Comparison of ENCODE assay signal across 10 mouse cellular contexts in genomic region chr6:112879154-112879553, GRCm38 (mm10).
DNase-seq lines count a peak whose midpoint lies in the region; ATAC-seq and TF ChIP-seq lines count a peak whose summit lies in the region.
"Had no signal": no experiment of that assay in that cellular context is flagged by ENCODE, and none has a peak within 500 bp of the region (broad histone marks: within the 10 kb centered on the region; RNA-seq: fewer than 3 reads in every experiment).

No protein-coding gene starts in this region.

- no peak overlapping the region for H3K9ac ChIP-seq in forebrain, embryonic 14.5 days (ENCODE audit: low read length)
- no peak overlapping the region for H3K9ac ChIP-seq in midbrain, embryonic 15.5 days
- no peak overlapping the region for H3K9ac ChIP-seq in intestine, embryonic 16.5 days (ENCODE audit: low read depth, low read length)

- H3K4me3 ChIP-seq in layer of hippocampus, adult 2 months = no peak overlapping the region
- H3K4me3 ChIP-seq in forebrain, embryonic 14.5 days (ENCODE audit: low read depth, low read length) = no peak overlapping the region
- no peak overlapping the region for H3K4me3 ChIP-seq in midbrain, embryonic 15.5 days
- H3K4me3 ChIP-seq in intestine, embryonic 16.5 days (ENCODE audit: low read length) = no peak overlapping the region
- H3K4me3 ChIP-seq: myocyte had no signal

- no peak for ATAC-seq in forebrain, embryonic 14.5 days
- no peak for ATAC-seq in midbrain, embryonic 15.5 days (replicated peaks)
- no peak for ATAC-seq in intestine, embryonic 16.5 days

- peak overlapping the region; percentile 93 for H3K27ac ChIP-seq in layer of hippocampus, adult 2 months
- H3K27ac ChIP-seq in forebrain, embryonic 14.5 days (ENCODE audit: low read depth, low read length) = peak overlapping the region; percentile 88; the same call in 1 of the 2 replicates
- peak overlapping the region; percentile 83 for H3K27ac ChIP-seq in midbrain, embryonic 15.5 days
- H3K27ac ChIP-seq in intestine, embryonic 16.5 days (ENCODE audit: low read length) = no peak overlapping the region

- peaks cover 42% of the 10 kb centered on the region for H3K4me1 ChIP-seq in forebrain, embryonic 14.5 days (ENCODE audit: control insufficient read depth, insufficient read depth, low read length)
- H3K4me1 ChIP-seq in midbrain, embryonic 15.5 days = peaks cover 53% of the 10 kb centered on the region
- no peaks in the 10 kb centered on the region for H3K4me1 ChIP-seq in intestine, embryonic 16.5 days (ENCODE audit: control insufficient read depth, insufficient read depth, low read length)

- DNase-seq in layer of hippocampus, adult 2 months (ENCODE audit: low spot score in 2 of 2) = no peak
- no peak for DNase-seq in layer of hippocampus, postnatal 25 days (ENCODE audit: extremely low spot score in 1 of 2, low spot score in 1 of 2)
- peak; percentile 73 for DNase-seq in cerebellum, adult 9-11 months
- DNase-seq in forebrain, embryonic 14.5 days (ENCODE audit: low spot score) = peak; percentile 72
- DNase-seq in layer of hippocampus, adult 18-20 months (ENCODE audit: low spot score in 2 of 2) = no peak
- DNase-seq in gastrocnemius, postnatal 25 days = no peak
- DNase-seq: heart, postnatal 10 days had no signal

- no peak overlapping the region for H3K4me2 ChIP-seq in forebrain, embryonic 14.5 days (ENCODE audit: low read length)
- no peak overlapping the region for H3K4me2 ChIP-seq in midbrain, embryonic 15.5 days
- H3K4me2 ChIP-seq in intestine, embryonic 16.5 days (ENCODE audit: low read depth, low read length) = no peak overlapping the region

- H3K27me3 ChIP-seq in forebrain, embryonic 14.5 days (replicated peaks; ENCODE audit: control insufficient read depth, insufficient read depth, low read length) = no peaks in the 10 kb centered on the region
- no peaks in the 10 kb centered on the region for H3K27me3 ChIP-seq in midbrain, embryonic 15.5 days (replicated peaks)
- no peaks in the 10 kb centered on the region for H3K27me3 ChIP-seq in intestine, embryonic 16.5 days (replicated peaks; ENCODE audit: control insufficient read depth, insufficient read depth, low read length)

- no peak for TF ChIP-seq CTCF in layer of hippocampus, adult 2 months (conservative IDR thresholded peaks at IDR 0.05)

- H3K9me3 ChIP-seq in forebrain, embryonic 14.5 days (replicated peaks; ENCODE audit: control insufficient read depth, low read length) = no peaks in the 10 kb centered on the region
- H3K9me3 ChIP-seq in midbrain, embryonic 15.5 days = no peaks in the 10 kb centered on the region
- H3K9me3 ChIP-seq in intestine, embryonic 16.5 days (ENCODE audit: control insufficient read depth, low read length) = no peaks in the 10 kb centered on the region

- no peaks in the 10 kb centered on the region for H3K36me3 ChIP-seq in forebrain, embryonic 14.5 days (ENCODE audit: control insufficient read depth, insufficient read depth, low read length)
- H3K36me3 ChIP-seq in midbrain, embryonic 15.5 days (replicated peaks) = no peaks in the 10 kb centered on the region
- no peaks in the 10 kb centered on the region for H3K36me3 ChIP-seq in intestine, embryonic 16.5 days (ENCODE audit: control insufficient read depth, insufficient read depth, low read length)

- WGBS in forebrain, embryonic 14.5 days = 51% methylated on average over 5 of the region's 5 CpGs
- 68% methylated on average over 5 of the region's 5 CpGs for WGBS in midbrain, embryonic 15.5 days
- WGBS in intestine, embryonic 16.5 days = 64% methylated on average over 5 of the region's 5 CpGs

Comparison
In these comparisons a context has a peak if more than half of its experiments do, and no peak if none do; other contexts are left out.
1. DNase-seq: peak in cerebellum, adult 9-11 months (single experiment) and forebrain, embryonic 14.5 days (single experiment); none in layer of hippocampus, adult 2 months (0 of 2), layer of hippocampus, postnatal 25 days (0 of 2), layer of hippocampus, adult 18-20 months (0 of 2) and gastrocnemius, postnatal 25 days (single experiment).